Comparison of ENCODE assay signal across 8 mouse cellular contexts in the genomic region with DNA sequence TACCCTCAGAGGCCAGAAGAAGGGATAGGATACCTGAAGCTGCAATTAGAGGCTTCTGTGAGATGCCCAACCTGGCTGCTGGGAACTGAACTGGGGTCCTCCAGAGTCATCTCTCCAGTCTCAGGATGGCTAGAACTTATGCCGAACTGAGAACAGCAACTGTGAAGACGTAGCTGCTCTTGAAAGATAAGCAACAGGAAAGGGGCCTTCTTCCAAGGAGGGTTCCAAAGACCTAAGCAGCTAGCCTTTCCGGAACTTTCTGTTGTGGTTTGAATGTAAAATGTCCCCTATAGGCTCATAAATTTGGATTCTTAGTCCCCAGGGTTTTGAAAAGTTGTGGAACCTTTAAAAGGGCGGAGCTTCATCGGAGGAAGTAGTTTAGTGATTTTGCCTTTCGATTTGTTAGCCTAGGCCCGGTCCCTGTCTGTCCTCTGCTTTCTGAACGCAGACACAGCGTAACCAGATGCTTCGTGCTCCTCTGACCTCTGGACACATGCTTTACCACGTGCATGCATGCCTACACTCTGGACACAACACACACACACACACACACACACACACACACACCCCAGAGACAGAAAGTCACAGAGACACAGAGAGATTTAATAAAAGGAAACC. TPM values are rescaled to one million over a fixed set of nuclear protein-coding genes. Genes with fewer than 3 reads are reported as not detected.
DNase-seq lines count a peak whose midpoint lies in the region; ATAC-seq lines count a peak whose summit lies in the region.

No protein-coding gene starts in this region.

- 72% methylated on average over 11 of the region's 11 CpGs for WGBS in intestine, embryonic 15.5 days
- 33% methylated on average over 11 of the region's 11 CpGs for WGBS in liver, embryonic 13.5 days (ENCODE audit: insufficient replicate concordance)
- 62% methylated on average over 11 of the region's 11 CpGs for WGBS in stomach, embryonic 16.5 days

- H3K27me3 ChIP-seq in intestine, embryonic 15.5 days (replicated peaks): no peaks in the 10 kb centered on the region
- no peaks in the 10 kb centered on the region for H3K27me3 ChIP-seq in liver, embryonic 13.5 days
- no peaks in the 10 kb centered on the region for H3K27me3 ChIP-seq in stomach, embryonic 16.5 days (ENCODE audit: control insufficient read depth, insufficient read depth, low read length)

- ATAC-seq in intestine, embryonic 15.5 days: 0 out of 2 replicates have a peak, but pooled peaks have one; percentile 12
- no peak for ATAC-seq in liver, embryonic 13.5 days (ENCODE audit: low read depth)
- ATAC-seq in stomach, embryonic 16.5 days (ENCODE audit: insufficient read depth, low FRiP score): no peak

- DNase-seq in spleen, postnatal 36 days (ENCODE audit: low spot score in 2 of 2): peak; percentile 7 to 22
- DNase-seq in spleen, adult 12 weeks (ENCODE audit: low spot score): no peak
- no peak for DNase-seq in liver, embryonic 13.5 days
- no peak for DNase-seq in left cerebral cortex, adult 11 months (ENCODE audit: low spot score)
- no peak for DNase-seq in thymus, postnatal 0 days (ENCODE audit: low spot score)
- no peak for DNase-seq in adrenal gland, adult (ENCODE audit: inconsistent age in 2 of 2, low spot score in 1 of 2)

- H3K9ac ChIP-seq in intestine, embryonic 15.5 days: no peak overlapping the region
- H3K9ac ChIP-seq in liver, embryonic 13.5 days: no peak overlapping the region
- no peak overlapping the region for H3K9ac ChIP-seq in stomach, embryonic 16.5 days (ENCODE audit: low read length)

- H3K9me3 ChIP-seq in intestine, embryonic 15.5 days: no peaks in the 10 kb centered on the region
- no peaks in the 10 kb centered on the region for H3K9me3 ChIP-seq in liver, embryonic 13.5 days (replicated peaks)
- no peaks in the 10 kb centered on the region for H3K9me3 ChIP-seq in stomach, embryonic 16.5 days (replicated peaks; ENCODE audit: control insufficient read depth, low read length)

- peaks cover 10% of the 10 kb centered on the region; the same call in 1 of the 2 replicates for H3K4me1 ChIP-seq in intestine, embryonic 15.5 days (replicated peaks)
- peaks cover 12% of the 10 kb centered on the region; the same call in 1 of the 2 replicates for H3K4me1 ChIP-seq in liver, embryonic 13.5 days (replicated peaks)
- H3K4me1 ChIP-seq in stomach, embryonic 16.5 days (ENCODE audit: control insufficient read depth, insufficient read depth, low read length): peaks cover 12% of the 10 kb centered on the region; the same call in 1 of the 2 replicates

- H3K36me3 ChIP-seq in intestine, embryonic 15.5 days: no peaks in the 10 kb centered on the region
- H3K36me3 ChIP-seq in liver, embryonic 13.5 days: no peaks in the 10 kb centered on the region
- H3K36me3 ChIP-seq in stomach, embryonic 16.5 days (ENCODE audit: control insufficient read depth, insufficient read depth, low read length): no peaks in the 10 kb centered on the region

- 0 out of 2 replicates have a peak overlapping the region, but pooled peaks have one; percentile 17 for H3K27ac ChIP-seq in intestine, embryonic 15.5 days
- H3K27ac ChIP-seq in liver, embryonic 13.5 days: no peak overlapping the region
- peak overlapping the region; percentile 0; the same call in 1 of the 2 replicates for H3K27ac ChIP-seq in stomach, embryonic 16.5 days (ENCODE audit: low read length)

- H3K4me2 ChIP-seq in intestine, embryonic 15.5 days (replicated peaks): no peak overlapping the region
- H3K4me2 ChIP-seq in liver, embryonic 13.5 days: peak overlapping the region; percentile 1; the same call in 1 of the 2 replicates
- no peak overlapping the region for H3K4me2 ChIP-seq in stomach, embryonic 16.5 days (ENCODE audit: low read depth, low read length)

- no peak overlapping the region for H3K4me3 ChIP-seq in intestine, embryonic 15.5 days (replicated peaks)
- H3K4me3 ChIP-seq in liver, embryonic 13.5 days (replicated peaks): no peak overlapping the region
- no peak overlapping the region for H3K4me3 ChIP-seq in stomach, embryonic 16.5 days (replicated peaks; ENCODE audit: low read length)

RNA-seq across cellular contexts. Expression of gene Spin1, which starts 29.5 kb away (rescaled TPM):
- 65.1 and 68.3 TPM in 2 replicates for polyA plus RNA-seq in intestine, embryonic 15.5 days (2015; fragmentation: Nextera tagmentation; extraction: Ambion mirVana)
- 10.7 and 11.9 TPM in 2 replicates for polyA plus RNA-seq in liver, embryonic 13.5 days (2015; fragmentation: Nextera tagmentation; extraction: Ambion mirVana)
- polyA plus RNA-seq in stomach, embryonic 16.5 days (2015; fragmentation: Nextera tagmentation; extraction: Ambion mirVana): 64.8 and 66.5 TPM in 2 replicates
- polyA plus RNA-seq in thymus, postnatal 0 days (2015; fragmentation: Nextera tagmentation; extraction: Ambion mirVana): 44.7 and 49.3 TPM in 2 replicates

Comparison
In these comparisons a context has a peak if more than half of its experiments do, and no peak if none do; other contexts are left out.
1. DNase-seq: peak in spleen, postnatal 36 days (2 of 2); none in spleen, adult 12 weeks (single experiment), liver, embryonic 13.5 days (single experiment), left cerebral cortex, adult 11 months (single experiment), thymus, postnatal 0 days (single experiment) and adrenal gland, adult (0 of 2).